Mouse (Mus musculus) left cerebral cortex, postnatal 4 days (tissue): ENCODE measurements around the gene Ago1. TPM values are rescaled to one million over a fixed set of nuclear protein-coding genes. Genes with fewer than 3 reads are reported as not detected.

ENCODE experiments used
- DNase-seq: peaks from one replicate; pipeline ENCODE4 v3.0.0-alpha.2; 2022
- intact Hi-C: fragments of 180-260 bp; cut with DNase I; formaldehyde crosslinking; loops from one replicate; pipeline ENCODE4 v1.15.1; 2025
- total RNA-seq, 2 experiments: library from RNA; stranded (reverse); gene quantifications; 2 replicates each; pipeline ENCODE4 v1.2.3; 2021

The Ago1 gene
- total RNA-seq, 2 experiments from 2014 or later = 95.9 to 99.0 TPM

GRCm38 (mm10) chr4:126428682-126429346 lies 39.6 kb downstream of the Ago1 start:
- no peak for DNase-seq
- intact Hi-C loops = no loop called here

GRCm38 (mm10) chr4:126423866-126424265 lies 44.5 kb downstream of the Ago1 start:
- no peak for DNase-seq
- intact Hi-C loops = no loop called here

GRCm38 (mm10) chr4:126415707-126416106 lies 52.7 kb downstream of the Ago1 start:
- intact Hi-C loops = no loop called here
- no peak for DNase-seq

- intact Hi-C loops = no loop called here
- DNase-seq = no peak
These were observed 55.9 kb downstream of the Ago1 start for GRCm38 (mm10) chr4:126412526-126412925.

Other genes starting within 250 kb of the Ago1 start
- 100 to 1,000 TPM; 211 to 214 TPM for gene Map7d1, start 212.2 kb downstream of the Ago1 start, total RNA-seq
- gene Trappc3, start 206.3 kb downstream of the Ago1 start, total RNA-seq = 100 to 1,000 TPM; 102 to 105 TPM
- gene Col8a2, start 181.8 kb downstream of the Ago1 start, total RNA-seq = 1 to 10 TPM; 2.2 to 3.4 TPM
- 10 to 100 TPM; 37.8 to 39.5 TPM for gene Adprhl2, start 146.9 kb downstream of the Ago1 start, total RNA-seq
- gene Tekt2, start 142.9 kb downstream of the Ago1 start, total RNA-seq = 1 to 10 TPM; 3.5 to 5.1 TPM
- gene Ago3, start 39.0 kb downstream of the Ago1 start, total RNA-seq = 10 to 100 TPM; 23.3 to 35.4 TPM
- 10 to 100 TPM; 10.7 to 12.8 TPM for gene Ago4, start 64.9 kb upstream of the Ago1 start, total RNA-seq
- gene Clspn, start 88.4 kb upstream of the Ago1 start, total RNA-seq = 1 to 10 TPM; 4.2 TPM
- gene 5730409E04Rik, start 141.2 kb upstream of the Ago1 start, total RNA-seq = 10 to 100 TPM; 43.0 to 46.9 TPM
- 100 to 1,000 TPM; 138 to 141 TPM for gene Psmb2, start 209.0 kb upstream of the Ago1 start, total RNA-seq